Mouse (Mus musculus) small intestine, adult 2 months (tissue): ENCODE measurements around the gene Hsd17b3. TPM values are rescaled to one million over a fixed set of nuclear protein-coding genes. Genes with fewer than 3 reads are reported as not detected.
"Not testable (repeated sequence)": the region's sequence is repeated elsewhere in the genome, so short reads cannot be mapped to it uniquely, and the experiment has no call there.

ENCODE experiments used
- H3K27ac ChIP-seq: fragments of 200-500 bp; 2 replicates; pipeline ENCODE4 v1.5.1; 2012; ENCODE audit warnings: low read depth, low read length, control low read depth, inconsistent platforms; ENCODE audit not compliant: insufficient read depth
- H3K27me3 ChIP-seq: fragments of 200-500 bp; 2 replicates; pipeline ENCODE4 v1.6.1; 2012; ENCODE audit warnings: mild to moderate bottlenecking, moderate library complexity, low read length, inconsistent platforms; ENCODE audit not compliant: control insufficient read depth, insufficient read depth
- H3K36me3 ChIP-seq: fragments of 200-500 bp; 2 replicates; pipeline ENCODE4 v1.6.1; 2012; ENCODE audit warnings: mild to moderate bottlenecking, low read length, control low read depth, inconsistent platforms; ENCODE audit not compliant: control insufficient read depth, insufficient read depth
- H3K4me1 ChIP-seq: fragments of 200-500 bp; 2 replicates; pipeline ENCODE4 v1.6.1; 2012; ENCODE audit warnings: low read length, inconsistent platforms, mixed read lengths; ENCODE audit not compliant: control insufficient read depth, insufficient read depth, insufficient read length
- H3K4me3 ChIP-seq: fragments of 200-500 bp; 2 replicates; pipeline ENCODE4 v1.5.1; 2012; ENCODE audit warnings: low read depth, mild to moderate bottlenecking, control low read depth, inconsistent platforms, low read length, moderate library complexity
- CTCF ChIP-seq: fragments of 200-500 bp; IDR thresholded peaks from 2 replicates; pipeline ENCODE4 v1.5.1; 2012; ENCODE audit warnings: low read depth, mild to moderate bottlenecking, control low read depth, inconsistent platforms, low read length, moderate library complexity, mixed read lengths; ENCODE audit not compliant: insufficient replicate concordance, insufficient read length; ENCODE audit errors: extremely low read depth
- POLR2A ChIP-seq: fragments of 200-500 bp; IDR thresholded peaks from 2 replicates; pipeline ENCODE4 v1.6.1; 2012; ENCODE audit warnings: low read depth, mild to moderate bottlenecking, control low read depth, inconsistent platforms, low read length, moderate library complexity
- WGBS: fragments of 180-500 bp; shearing (Covaris S2); methylation state at CpG from one replicate; pipeline ENCODE4 v1.1.7; 2018; 5-methylcytosine and 5-hydroxymethylcytosine counted together
- polyA plus RNA-seq: library from polyadenylated mRNA; depleted of rRNA; stranded (reverse); fragments of >200 nt; gene quantifications from 2 replicates; pipeline ENCODE4 v1.2.3, GENCODE M21; 2012

The Hsd17b3 gene
- polyA plus RNA-seq, 1 experiment, result not detected

- no peaks in the 10 kb centered on the region for H3K36me3 ChIP-seq
- H3K27ac ChIP-seq, result no peak overlapping the region
- H3K27me3 ChIP-seq, result no peaks in the 10 kb centered on the region
- no peak for TF ChIP-seq POLR2A
- TF ChIP-seq CTCF, result no peak
- 23% methylated on average over 1 of the region's 1 CpGs for WGBS
- no peak overlapping the region for H3K4me3 ChIP-seq
- peaks cover 3% of the 10 kb centered on the region; the same call in 1 of the 2 replicates for H3K4me1 ChIP-seq
Measured at GRCm38 (mm10) chr13:64053959-64054358, 35.1 kb downstream of the Hsd17b3 start.

DNA sequence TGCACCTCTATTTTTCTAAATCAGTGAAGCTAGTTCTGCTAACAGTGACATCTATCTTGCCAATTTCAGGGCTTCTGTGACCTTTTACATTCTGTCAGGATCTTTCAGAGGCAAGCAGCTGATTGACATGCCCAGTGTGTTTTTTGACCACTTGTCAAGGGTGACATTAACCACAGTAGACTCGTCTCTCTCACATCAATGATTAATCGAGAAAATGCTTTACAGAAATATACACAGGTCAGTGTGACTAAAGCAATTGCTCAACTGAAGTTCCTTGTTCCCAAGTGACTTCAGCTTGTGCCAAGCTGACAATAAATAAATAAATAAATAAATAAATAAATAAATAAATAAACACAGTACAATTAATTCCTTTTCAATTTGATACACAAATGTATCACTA is 36.7 kb downstream of the Hsd17b3 start:
- H3K36me3 ChIP-seq, H3K4me1 ChIP-seq, H3K27ac ChIP-seq, H3K27me3 ChIP-seq, H3K4me3 ChIP-seq: not testable (repeated sequence)
- 53% methylated on average over 2 of the region's 2 CpGs for WGBS

GRCm38 (mm10) chr13:64050895-64051294 is 38.1 kb downstream of the Hsd17b3 start:
- TF ChIP-seq CTCF (peak; percentile 40; the same call in 1 of the 2 replicates), POLR2A (no peak)
- no peaks in the 10 kb centered on the region for H3K27me3 ChIP-seq
- WGBS, result 72% methylated on average over 4 of the region's 4 CpGs
- H3K4me1 ChIP-seq, result peaks cover 3% of the 10 kb centered on the region; the same call in 1 of the 2 replicates
- no peak overlapping the region for H3K27ac ChIP-seq
- no peaks in the 10 kb centered on the region for H3K36me3 ChIP-seq
- no peak overlapping the region for H3K4me3 ChIP-seq

DNA sequence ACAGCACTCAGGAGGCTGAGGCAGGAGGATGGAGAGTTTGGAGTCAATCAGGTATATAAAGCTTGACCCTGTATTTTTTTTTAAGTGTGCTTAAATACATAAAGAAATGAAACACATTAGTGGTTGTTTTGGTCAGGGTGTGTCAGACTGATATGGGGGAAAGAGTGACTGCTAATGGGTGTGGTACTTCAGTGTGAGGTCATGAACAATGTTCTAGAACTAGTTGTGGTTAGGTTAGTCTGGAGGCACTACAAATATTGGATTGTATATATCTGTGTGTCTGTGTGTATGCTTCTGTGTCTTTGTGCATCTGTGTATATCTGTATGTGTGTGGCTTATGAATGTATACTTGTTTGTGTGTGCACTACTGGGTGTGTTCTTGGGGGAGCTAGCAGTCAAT is 39.5 kb downstream of the Hsd17b3 start:
- Histone ChIP-seq H3K36me3 (no peaks in the 10 kb centered on the region), H3K4me1 (peaks cover 3% of the 10 kb centered on the region; the same call in 1 of the 2 replicates), H3K27me3 (no peaks in the 10 kb centered on the region), H3K27ac (no peak overlapping the region), H3K4me3 (no peak overlapping the region)
- no peak for TF ChIP-seq CTCF
- TF ChIP-seq POLR2A, result no peak

DNA sequence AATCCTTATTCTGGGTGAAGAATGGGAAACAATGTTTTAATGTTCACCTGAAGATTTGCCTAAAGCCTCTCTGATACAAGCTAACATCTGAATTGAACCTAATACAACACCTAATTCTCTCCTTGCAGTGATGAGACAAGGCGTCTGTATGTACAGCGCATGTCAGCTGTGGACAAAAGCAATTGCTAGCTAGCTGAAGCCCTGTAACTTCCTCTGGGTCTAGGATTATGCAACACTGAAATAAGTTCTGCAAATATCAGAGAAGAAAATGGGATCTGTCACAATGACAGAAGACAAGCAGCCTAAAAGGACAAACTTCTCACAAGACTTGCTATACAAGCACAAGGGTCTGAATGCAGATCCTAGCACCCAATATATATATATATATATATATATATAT is 40.6 kb downstream of the Hsd17b3 start:
- 91% methylated on average over 2 of the region's 2 CpGs for WGBS
- TF ChIP-seq CTCF (no peak), POLR2A (no peak)
- no peak overlapping the region for H3K4me3 ChIP-seq

DNA sequence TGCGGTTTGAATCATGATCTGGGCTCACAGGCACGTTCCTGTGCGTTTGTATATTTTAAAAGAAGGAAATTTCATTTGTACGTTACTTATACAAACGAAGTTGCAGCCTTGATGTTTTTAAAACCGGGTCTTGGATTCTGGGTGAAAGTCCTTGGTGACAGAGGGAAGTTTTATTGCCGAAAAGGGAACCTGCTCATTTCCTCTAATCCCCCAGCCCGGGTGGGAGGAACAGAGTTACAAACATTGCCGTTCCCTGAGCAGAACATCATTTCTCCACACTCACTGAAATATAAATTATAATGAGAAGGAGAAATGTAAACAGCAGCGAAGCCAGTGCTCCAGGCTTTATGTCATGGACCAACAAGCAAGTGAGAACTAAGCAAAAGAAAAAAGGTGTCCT is 49.1 kb downstream of the Hsd17b3 start:
- Histone ChIP-seq H3K27ac (no peak overlapping the region), H3K4me3 (no peak overlapping the region), H3K36me3 (no peaks in the 10 kb centered on the region), H3K4me1 (no peaks in the 10 kb centered on the region), H3K27me3 (no peaks in the 10 kb centered on the region; the same call in 1 of the 2 replicates)
- TF ChIP-seq POLR2A (no peak), CTCF (no peak)
- 26% methylated on average over 10 of the region's 10 CpGs for WGBS

More for the DNA sequence above, 40.6 kb downstream of the Hsd17b3 start:
- Histone ChIP-seq H3K27me3 (no peaks in the 10 kb centered on the region), H3K4me1 (no peaks in the 10 kb centered on the region), H3K36me3 (no peaks in the 10 kb centered on the region), H3K27ac (no peak overlapping the region)

DNA sequence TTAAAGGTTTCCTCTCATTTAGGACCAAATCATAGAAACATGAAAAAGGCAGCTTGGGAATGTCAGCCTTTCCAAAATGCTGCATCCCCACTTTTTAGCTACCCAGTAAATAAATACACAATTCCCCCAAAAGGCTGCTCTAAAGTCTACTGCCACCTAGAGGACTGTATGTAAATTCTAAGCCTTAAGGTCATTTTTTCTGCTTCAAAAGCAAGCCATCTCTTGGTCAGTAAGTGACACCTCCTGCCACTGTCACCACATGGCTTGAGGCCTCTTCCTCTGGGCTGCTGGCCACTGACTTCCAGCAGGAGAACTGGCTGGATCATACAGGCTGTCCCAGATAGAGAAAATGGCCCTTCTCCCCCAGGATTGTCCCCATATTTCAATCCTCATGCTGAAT is 50.9 kb downstream of the Hsd17b3 start:
- Histone ChIP-seq H3K4me1 (no peaks in the 10 kb centered on the region), H3K36me3 (no peaks in the 10 kb centered on the region), H3K4me3 (no peak overlapping the region), H3K27me3 (no peaks in the 10 kb centered on the region; the same call in 1 of the 2 replicates), H3K27ac (no peak overlapping the region)
- peak; percentile 18; the same call in 1 of the 2 replicates for TF ChIP-seq CTCF
- no peak for TF ChIP-seq POLR2A
